Mouse (Mus musculus) cortical plate, adult 2 months (tissue): ENCODE results near the gene Insc. TPM values are rescaled to one million over a fixed set of nuclear protein-coding genes. Genes with fewer than 3 reads are reported as not detected.

Experiments
- H3K27ac ChIP-seq: fragments of 200-500 bp; 2 replicates; pipeline ENCODE4 v1.5.1; 2012; ENCODE audit warnings: low read length, control low read depth, inconsistent platforms; ENCODE audit not compliant: insufficient read depth
- H3K4me1 ChIP-seq: fragments of 200-500 bp; 2 replicates; pipeline ENCODE4 v1.6.1; 2011; ENCODE audit warnings: low read length; ENCODE audit not compliant: control insufficient read depth, insufficient read depth
- H3K4me3 ChIP-seq: fragments of 200-500 bp; 2 replicates; pipeline ENCODE4 v1.5.1; 2011; ENCODE audit warnings: mild to moderate bottlenecking, low read length, control low read depth; ENCODE audit not compliant: insufficient read depth
- CTCF ChIP-seq: fragments of 200-500 bp; IDR thresholded peaks from 2 replicates; pipeline ENCODE4 v1.5.1; 2011; ENCODE audit warnings: mild to moderate bottlenecking, control low read depth, low read length; ENCODE audit not compliant: insufficient read depth; ENCODE audit errors: extremely low read depth
- POLR2A ChIP-seq: fragments of 200-500 bp; IDR thresholded peaks from 2 replicates; pipeline ENCODE4 v1.6.1; 2011; ENCODE audit warnings: mild to moderate bottlenecking, low read length, control low read depth; ENCODE audit not compliant: insufficient read depth; ENCODE audit errors: extremely low read depth
- polyA plus RNA-seq: library from polyadenylated mRNA; depleted of rRNA; stranded (reverse); fragments of >200 nt; gene quantifications from 2 replicates; pipeline ENCODE4 v1.2.3, GENCODE M21; 2012

Gene Insc
- polyA plus RNA-seq, 1 experiment, result 9.1 TPM

DNA sequence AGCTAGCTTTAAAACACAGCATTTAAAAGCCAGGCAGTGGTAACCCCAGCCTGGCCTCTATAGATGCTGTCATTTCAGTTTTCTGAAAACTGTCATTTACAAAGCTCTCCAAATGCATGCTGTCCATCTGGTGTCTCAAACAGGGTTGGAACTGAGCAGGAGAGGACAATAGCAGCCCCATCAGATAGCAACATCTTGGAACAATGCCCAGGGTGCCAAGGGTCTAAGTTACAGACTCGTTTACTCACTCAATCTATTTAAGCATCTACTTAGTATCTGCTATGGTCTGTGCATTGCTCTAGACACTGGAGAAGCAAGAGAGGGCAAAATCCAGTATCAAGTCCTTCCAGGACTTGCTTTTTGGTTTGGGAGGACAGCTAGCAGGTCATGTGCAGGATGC lies 10.7 kb downstream of the Insc start:
- H3K27ac ChIP-seq, result peak overlapping the region; percentile 21; the same call in 1 of the 2 replicates
- no peak for TF ChIP-seq CTCF
- TF ChIP-seq POLR2A, result no peak

DNA sequence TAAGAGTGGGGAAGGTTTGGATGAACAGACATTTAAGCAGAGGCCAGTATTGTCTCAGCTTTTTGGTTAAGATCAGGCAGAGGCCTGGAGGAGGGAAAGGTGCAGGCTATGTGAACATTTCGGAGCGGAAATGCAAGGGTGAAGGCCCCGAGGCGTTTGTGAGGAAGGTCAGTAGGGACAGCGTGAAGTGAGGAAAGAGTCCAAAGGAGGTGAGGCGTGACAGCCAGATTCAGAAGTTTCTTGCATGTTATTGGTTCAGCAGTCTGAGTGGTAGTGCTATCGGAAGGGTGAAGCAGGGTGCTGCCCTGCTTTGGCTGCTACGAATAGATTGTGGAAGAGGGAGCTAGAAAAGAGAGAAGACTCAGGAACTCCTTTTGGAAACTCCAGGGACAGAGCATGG lies 11.1 kb downstream of the Insc start:
- H3K27ac ChIP-seq, result no peak overlapping the region
- TF ChIP-seq POLR2A, result no peak
- TF ChIP-seq CTCF, result no peak
- no peak overlapping the region for H3K4me3 ChIP-seq
- no peaks in the 10 kb centered on the region for H3K4me1 ChIP-seq

More for the DNA sequence above, 10.7 kb downstream of the Insc start:
- no peaks in the 10 kb centered on the region for H3K4me1 ChIP-seq
- no peak overlapping the region for H3K4me3 ChIP-seq

DNA sequence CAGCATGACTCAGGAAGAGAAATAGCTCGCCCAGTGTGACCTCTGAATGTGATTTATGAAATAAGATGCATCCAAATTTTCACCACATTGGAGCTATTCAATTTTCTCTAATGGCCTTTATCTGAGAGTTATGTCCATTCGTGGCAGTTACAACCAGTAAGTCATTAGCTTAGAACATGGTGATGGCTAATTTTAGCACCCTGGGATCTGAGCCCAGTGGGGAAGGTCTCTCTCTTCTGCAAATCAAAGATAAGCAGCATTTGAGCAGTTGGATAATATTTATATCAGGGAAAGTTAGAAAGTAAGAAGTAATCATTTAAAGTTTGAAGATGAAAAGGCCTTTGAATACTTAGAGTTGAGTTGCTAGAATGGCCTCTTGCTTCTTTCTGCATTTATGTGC lies 19.2 kb downstream of the Insc start:
- no peak overlapping the region for H3K4me3 ChIP-seq
- no peaks in the 10 kb centered on the region for H3K4me1 ChIP-seq
- TF ChIP-seq POLR2A, result no peak
- no peak for TF ChIP-seq CTCF
- no peak overlapping the region for H3K27ac ChIP-seq

DNA sequence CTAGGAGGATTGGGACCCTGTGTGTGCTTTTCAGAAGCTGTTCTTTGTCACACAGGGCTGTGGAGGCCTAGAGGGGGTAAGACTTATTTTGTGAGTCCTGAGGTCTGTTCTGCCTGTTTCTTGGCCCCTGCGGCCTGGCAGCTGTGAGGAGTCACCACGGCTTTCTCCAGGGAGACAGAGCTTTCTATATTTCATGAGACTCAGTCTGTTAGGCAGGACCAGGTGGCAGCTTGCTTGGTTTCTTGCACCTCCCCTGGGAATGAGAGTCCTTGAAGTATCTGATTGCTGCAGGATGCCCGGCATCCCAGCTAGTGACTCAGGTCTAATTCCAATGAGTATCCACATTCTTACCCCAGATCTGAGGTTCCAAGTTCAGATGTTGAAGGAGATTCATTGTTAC lies 21.8 kb downstream of the Insc start:
- Histone ChIP-seq H3K4me3 (no peak overlapping the region), H3K27ac (no peak overlapping the region), H3K4me1 (no peaks in the 10 kb centered on the region)
- TF ChIP-seq POLR2A, result no peak
- no peak for TF ChIP-seq CTCF

DNA sequence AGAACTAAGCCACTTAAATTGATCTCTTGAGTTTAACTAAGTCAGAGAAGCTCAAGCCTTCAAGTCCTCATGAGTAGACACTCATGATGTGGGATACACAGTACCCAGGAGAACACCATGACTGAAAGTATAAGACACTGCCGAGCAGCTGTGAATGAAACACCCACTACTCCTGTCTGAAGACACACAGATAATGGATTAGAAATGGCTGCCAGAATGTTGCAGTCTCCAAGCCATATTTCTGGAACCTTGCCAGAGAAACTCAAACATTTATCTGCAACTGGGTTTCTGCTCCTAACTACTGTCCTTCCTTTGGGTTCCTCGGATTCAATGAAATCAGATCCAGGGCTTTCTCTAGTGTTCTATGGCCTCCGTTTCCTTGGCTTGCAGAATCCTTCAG lies 23.0 kb downstream of the Insc start:
- TF ChIP-seq CTCF (no peak), POLR2A (no peak)
- no peaks in the 10 kb centered on the region for H3K4me1 ChIP-seq
- H3K27ac ChIP-seq, result no peak overlapping the region
- H3K4me3 ChIP-seq, result no peak overlapping the region

DNA sequence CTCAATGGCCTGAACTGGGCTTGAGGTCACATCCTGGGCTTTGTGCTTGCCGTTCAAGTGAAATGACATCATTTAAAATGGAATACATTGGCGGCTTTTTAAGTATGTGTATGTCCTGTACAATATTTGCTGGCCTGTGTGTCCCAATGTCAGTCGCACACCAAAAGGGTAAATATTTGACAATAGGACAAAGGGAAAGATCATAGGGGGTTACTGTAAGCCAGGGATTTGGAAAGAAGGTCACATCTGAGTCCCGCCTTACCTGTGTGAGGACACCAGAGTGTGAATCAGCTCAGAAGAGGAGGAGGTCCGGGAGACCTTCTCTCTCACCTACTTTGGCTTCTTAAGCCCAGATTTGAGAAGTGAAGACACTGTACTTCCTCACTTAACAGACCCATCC lies 25.0 kb downstream of the Insc start:
- H3K4me3 ChIP-seq, result no peak overlapping the region
- TF ChIP-seq POLR2A (no peak), CTCF (no peak)
- H3K4me1 ChIP-seq, result no peaks in the 10 kb centered on the region
- H3K27ac ChIP-seq, result no peak overlapping the region

DNA sequence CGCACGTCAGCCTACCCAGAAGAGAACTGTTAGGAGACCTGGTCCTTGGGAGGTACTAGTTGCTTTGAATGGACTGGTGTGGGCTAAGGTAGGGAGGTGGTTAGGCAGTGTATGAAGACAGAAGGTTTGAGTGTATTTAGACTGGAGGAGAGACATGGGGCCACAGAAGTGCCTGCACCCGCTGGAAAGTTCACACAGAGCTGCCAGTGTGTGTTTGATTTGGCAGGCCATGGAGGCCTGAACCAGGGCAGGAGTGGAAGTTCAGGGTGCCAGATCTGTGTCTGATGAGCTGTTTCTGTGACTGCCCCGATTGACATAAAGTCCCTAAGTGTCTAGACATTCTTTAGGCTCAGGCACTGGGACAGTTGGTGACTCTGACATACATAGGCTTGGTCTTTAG lies 25.5 kb downstream of the Insc start:
- no peak overlapping the region for H3K4me3 ChIP-seq
- TF ChIP-seq CTCF, result no peak
- TF ChIP-seq POLR2A, result no peak
- no peak overlapping the region for H3K27ac ChIP-seq
- H3K4me1 ChIP-seq, result no peaks in the 10 kb centered on the region

DNA sequence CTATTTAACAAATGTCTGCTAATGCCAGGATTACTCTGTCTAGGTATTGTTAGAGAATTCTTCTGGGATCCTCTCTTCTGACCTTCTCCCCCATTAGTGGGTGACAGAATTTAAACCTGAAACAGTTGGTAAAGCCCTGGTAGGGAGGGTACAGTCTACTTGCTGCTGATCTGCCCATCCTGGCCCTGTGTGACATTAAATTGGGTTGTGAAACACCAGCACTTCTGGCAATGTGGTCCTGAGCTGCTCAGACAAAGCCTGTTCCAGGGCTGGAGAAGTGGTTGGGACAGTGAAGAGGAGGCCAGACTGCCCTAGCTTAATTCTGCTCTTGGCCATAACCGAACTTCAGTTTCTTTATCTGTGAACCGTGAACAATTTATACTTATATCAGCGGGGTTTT lies 27.1 kb downstream of the Insc start:
- no peaks in the 10 kb centered on the region for H3K4me1 ChIP-seq
- H3K4me3 ChIP-seq, result no peak overlapping the region
- H3K27ac ChIP-seq, result no peak overlapping the region
- TF ChIP-seq CTCF, result no peak
- TF ChIP-seq POLR2A, result no peak

DNA sequence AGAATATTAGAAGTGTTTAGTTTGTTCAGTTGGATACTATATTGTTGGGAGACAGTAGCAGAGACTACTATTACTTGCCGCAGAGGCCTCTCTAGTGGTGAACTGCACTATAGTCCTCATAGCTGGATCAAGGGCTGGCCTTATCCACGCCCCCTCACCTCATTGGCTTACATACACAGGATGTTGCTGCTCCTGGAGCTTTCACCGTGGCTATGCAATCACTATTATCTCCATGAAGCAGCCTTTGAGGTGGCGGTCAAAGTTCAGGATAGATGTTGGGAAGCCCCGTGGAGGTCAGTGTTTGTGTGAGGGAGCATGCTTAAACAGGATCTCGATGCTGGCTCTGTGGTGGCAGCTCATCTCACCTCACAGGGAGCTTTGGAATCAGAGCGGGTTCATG lies 28.3 kb downstream of the Insc start:
- H3K4me3 ChIP-seq, result no peak overlapping the region
- TF ChIP-seq CTCF (no peak), POLR2A (no peak)
- H3K27ac ChIP-seq, result no peak overlapping the region
- H3K4me1 ChIP-seq, result no peaks in the 10 kb centered on the region

DNA sequence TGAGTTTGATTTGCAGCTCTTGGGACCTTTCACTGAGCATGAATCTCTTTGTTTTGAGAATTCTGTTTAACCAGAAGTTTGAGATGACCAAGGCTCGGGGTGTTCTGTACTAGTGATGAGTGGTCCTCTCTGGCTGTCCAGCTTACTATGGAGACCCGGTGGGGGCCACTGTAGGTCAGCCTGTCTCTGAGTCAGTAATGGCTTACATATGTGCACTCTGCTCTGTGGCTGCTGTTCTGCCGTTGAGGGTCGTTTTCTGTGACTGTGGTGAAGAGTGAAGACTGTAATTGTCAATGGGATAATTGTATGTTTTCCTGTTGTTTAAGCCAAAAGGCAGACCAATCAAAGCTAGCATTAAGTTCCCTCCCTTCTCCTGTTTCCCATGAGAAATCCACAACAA lies 30.3 kb downstream of the Insc start:
- Histone ChIP-seq H3K4me3 (no peak overlapping the region), H3K27ac (no peak overlapping the region), H3K4me1 (no peaks in the 10 kb centered on the region)
- TF ChIP-seq POLR2A, result no peak
- TF ChIP-seq CTCF, result no peak

DNA sequence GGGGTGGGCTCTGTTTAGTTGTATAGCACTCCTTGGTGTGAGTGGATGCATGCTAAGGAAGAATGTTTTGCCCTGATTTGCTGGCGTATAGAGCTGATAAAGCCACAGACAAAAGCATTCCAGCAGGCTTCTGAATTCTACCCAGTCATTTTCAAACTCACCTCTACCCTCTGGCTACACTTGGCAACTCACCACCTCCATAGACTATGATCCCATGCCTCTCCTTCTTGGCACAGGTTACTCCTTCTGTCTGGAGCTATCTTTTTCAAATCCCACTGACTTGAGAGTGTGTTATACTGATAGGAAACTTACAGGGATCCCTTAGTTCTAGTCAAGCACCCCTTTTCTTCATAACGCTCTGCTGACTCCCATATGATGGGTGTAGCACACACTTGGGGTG lies 32.4 kb downstream of the Insc start:
- H3K4me1 ChIP-seq, result no peaks in the 10 kb centered on the region
- H3K4me3 ChIP-seq, result no peak overlapping the region
- no peak for TF ChIP-seq POLR2A
- no peak for TF ChIP-seq CTCF
- no peak overlapping the region for H3K27ac ChIP-seq
